Mouse (Mus musculus) left cerebral cortex, adult 18-20 months (tissue): ENCODE data around the gene Agrp. TPM values are rescaled to one million over a fixed set of nuclear protein-coding genes. Genes with fewer than 3 reads are reported as not detected.
A peak's percentile ranks its signal among the peaks of the same experiment; 100 is the strongest.

Source experiments
- DNase-seq, 2 experiments: peaks; one replicate each; pipeline ENCODE4 v3.0.0; 2021 to 2022; ENCODE audit warnings: low spot score in 2 of 2, mixed read lengths in 1 of 2
- total RNA-seq, 2 experiments: library from RNA; stranded (reverse); gene quantifications; 2 replicates each; pipeline ENCODE4 v1.2.3; 2021

Agrp gene
- total RNA-seq, 2 experiments from 2014 or later: not detected

- DNase-seq: no peak
These were observed 14.1 kb downstream of the Agrp start for GRCm38 (mm10) chr8:105623118-105623517.

DNA sequence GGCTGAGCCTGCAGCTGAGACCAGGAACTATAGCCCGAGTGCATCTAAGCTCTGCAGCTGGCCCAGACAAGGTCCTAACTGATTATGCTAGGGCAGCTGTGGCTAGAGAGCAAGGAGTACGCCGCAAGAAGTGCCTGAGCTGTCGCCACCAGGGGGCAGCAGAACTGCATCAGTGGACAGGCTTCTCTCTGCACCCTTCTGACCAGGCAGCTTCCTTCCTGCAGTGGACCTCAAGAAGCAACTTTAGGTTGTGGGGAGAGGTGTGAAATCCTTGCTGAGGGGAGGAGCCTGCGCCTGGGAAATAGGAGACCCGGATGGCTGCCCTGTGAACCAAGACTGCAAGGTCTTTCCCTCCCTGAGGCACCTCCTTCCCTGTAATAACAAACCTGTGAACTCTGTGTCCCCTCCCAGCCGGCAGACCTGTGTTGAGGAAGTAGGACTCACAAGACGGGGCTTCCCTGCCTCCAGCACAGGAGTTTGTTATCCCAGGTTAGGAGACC is 14.7 kb downstream of the Agrp start:
- peak; percentile 95 to 97 for DNase-seq

GRCm38 (mm10) chr8:105621841-105622240 is 15.4 kb downstream of the Agrp start:
- no peak for DNase-seq

DNA sequence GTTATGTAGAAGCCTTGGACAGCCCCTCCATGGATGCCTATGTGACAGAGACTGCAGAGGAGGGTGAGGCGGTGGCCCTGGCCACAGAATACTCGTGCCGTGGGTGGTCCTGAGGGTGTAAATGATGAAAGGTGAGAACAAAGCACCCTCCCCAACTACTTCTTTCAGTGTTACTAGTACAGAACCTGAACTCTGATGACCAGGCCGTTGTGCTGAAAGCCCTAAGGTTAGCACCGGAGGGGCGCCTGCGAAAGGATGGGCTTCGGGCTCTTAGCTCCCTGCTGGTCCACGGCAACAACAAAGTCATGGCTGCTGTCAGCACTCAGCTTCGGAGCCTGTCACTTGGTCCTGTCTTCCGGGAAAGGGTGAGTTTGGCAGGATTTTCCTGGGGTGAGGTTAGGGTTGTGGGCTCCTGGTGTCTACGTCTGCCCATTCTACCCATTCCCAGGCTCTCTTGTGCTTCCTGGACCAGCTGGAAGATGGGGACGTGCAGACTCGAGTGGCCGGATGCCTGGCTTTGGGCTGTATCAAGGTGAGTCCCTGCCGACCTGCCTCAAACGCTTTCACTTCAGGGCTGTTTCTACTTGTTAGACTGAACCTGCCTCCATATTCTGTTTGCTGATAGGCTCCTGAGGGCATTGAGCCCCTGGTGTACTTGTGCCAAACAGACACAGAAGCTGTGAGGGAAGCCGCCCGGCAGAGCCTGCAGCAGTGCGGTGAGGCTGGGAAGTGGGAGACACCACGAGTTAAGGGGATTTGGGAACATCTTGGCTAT is 16.1 kb downstream of the Agrp start:
- no peak for DNase-seq

DNA sequence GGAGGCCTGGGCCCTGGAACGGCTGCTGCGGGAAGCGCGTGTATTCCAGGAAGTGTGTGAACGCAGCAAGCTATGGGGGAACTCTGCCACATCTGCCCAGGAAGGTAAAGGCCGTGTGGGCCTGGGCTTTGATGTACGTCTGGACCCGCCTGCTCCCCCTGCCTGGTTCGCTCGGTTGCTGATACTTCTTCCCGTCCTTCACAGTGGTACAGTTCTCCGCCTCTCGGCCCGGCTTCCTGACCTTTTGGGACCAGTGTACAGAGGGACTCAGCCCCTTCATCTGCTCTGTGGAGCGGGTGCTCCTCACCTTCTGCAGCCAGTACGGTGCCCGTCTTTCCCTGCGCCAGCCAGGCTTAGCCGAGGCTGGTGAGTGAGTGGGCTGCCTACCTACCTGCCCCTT is 17.0 kb downstream of the Agrp start:
- no peak for DNase-seq

- no peak for DNase-seq
These were observed 18.2 kb downstream of the Agrp start for GRCm38 (mm10) chr8:105618892-105619591.

DNA sequence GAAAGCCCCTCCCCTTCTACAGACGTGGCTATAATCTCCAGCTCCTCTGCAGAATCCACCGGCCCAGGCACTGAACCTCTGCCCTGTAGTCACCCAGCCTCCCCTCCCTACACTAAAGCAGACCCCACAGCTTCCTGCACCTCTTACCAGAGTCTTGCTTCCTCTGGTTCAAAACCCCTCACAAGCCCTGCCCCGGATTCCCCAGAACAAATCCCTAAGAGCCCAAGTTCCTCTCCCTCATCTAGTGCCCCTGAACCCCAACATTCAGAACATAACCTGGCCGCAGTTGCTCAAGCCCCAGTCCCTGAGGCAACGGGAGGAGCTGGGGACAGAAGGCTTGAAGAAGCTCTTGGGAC is 18.9 kb downstream of the Agrp start:
- DNase-seq: no peak

GRCm38 (mm10) chr8:105617451-105618278 is 19.5 kb downstream of the Agrp start:
- no peak for DNase-seq

DNA sequence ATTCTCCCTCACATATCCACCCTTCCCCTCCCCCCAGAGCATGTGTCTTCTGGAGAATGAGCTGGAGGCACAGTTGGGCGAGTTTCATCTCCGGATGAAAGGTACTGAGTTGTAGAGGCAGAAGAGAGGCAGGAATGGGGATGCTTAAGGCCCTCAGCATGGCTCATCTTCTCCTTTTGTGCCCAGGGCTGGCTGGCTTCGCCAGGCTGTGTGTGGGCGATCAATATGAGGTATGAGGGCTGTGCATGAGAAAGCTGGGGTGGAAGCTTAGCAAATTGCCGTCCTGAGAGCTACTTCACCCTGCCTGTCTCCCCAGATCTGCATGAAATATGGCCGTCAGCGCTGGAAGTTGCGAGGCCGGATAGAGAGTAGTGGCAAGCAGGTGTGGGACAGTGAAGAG is 21.3 kb downstream of the Agrp start:
- DNase-seq: peak in 1 of 2 experiments; percentile 73

DNA sequence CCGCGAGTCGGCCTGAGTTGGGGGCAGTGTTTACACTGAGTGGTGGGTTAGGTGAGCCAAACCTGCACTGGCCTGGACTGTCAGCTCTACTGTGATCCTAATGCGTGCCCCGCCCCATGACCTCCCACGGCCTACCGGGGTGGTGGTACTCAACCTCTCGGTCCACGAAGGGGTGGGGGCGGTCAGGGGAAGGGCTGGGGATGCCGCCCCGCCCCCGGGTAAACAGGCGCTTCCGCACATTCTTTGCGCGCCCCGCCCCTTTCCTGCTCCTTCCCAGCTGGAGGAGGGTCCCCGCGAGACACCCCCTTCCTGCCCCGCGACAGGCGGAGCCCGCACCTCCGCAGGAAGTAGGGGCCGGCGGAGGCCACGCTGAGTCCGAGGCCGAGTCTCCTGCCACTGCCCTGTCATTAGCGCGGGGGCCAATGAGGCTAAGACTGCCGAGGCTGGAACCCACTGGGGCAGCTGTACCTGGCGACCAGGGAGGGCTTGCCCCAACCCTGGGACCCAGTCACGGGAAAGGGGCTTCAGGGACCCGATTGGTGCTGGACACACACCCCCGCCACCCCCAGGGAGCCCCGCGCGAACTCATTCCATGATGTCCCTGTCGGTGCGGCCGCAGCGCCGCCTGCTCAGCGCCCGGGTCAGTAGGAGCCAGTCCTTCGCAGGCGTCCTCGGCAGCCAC is 23.2 kb downstream of the Agrp start:
- no peak for DNase-seq

DNA sequence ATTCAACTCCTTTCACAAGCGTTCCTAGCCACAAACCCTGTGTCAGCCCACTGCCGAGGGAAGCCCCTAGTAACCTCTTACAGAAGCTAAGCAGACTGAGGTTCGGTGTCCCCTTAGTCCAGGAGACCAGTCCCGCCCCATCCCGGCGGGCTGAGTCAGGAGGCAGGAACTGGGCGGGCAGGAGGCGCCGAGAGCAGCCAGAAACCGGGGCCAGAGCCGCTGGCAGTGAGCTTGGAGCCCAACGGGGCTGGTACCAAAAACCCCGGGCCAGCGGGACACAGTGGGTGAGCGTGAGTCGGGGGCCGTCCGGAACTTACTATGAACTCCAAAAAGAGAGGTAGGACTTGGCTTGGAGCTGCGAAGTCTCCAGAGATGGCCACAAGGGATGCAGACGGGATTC is 24.2 kb downstream of the Agrp start:
- no peak for DNase-seq

GRCm38 (mm10) chr8:105611836-105612235 is 25.4 kb downstream of the Agrp start:
- DNase-seq: no peak

DNA sequence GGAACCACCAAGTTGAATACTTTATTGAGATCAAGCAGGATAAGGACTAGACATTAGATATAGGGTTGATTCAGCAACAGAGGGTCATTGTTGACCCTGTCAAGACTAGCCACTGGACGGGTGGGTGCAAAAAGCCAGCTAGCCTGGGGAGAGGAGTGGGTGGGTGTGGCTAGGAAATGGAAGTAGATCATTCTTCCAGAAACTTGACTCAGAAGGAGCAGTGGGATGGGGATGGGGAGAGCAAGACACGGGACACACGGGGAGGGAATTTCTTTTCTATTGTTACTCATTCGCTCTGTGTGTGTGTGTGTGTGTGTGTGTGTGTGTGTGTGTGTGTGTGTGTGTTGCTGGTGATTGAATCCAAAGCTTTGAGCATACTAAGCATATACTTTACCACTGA is 27.4 kb downstream of the Agrp start:
- DNase-seq: no peak

DNA sequence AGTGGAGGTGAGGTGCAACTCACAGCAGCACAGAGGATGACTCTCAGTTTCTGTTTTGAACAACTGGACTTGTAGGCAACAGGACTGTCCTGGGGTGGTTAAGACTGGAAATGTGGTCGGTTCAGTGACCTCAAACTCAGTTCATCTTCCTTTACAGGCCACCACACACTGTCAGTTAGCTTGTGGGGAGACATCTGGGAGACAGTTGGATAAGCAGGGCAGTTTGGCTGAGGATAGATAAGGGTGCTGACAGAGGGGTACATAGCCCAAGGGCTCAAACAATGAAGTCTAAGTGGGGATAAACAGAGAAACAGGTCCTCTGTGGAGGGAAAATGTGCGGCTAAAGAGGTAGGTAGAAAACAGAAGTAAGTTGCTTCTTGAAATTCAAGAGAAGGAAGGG is 27.8 kb downstream of the Agrp start:
- DNase-seq: no peak

GRCm38 (mm10) chr8:105607684-105608083 is 29.5 kb downstream of the Agrp start:
- no peak for DNase-seq

GRCm38 (mm10) chr8:105607062-105607461 is 30.1 kb downstream of the Agrp start:
- no peak for DNase-seq

GRCm38 (mm10) chr8:105606189-105607023 is 30.8 kb downstream of the Agrp start:
- DNase-seq: peak; percentile 71 to 84

GRCm38 (mm10) chr8:105605491-105606188 is 31.6 kb downstream of the Agrp start:
- DNase-seq: no peak

- DNase-seq: peak; percentile 73 to 83
These were observed 32.3 kb downstream of the Agrp start, which contains the start of gene Ripor1 for GRCm38 (mm10) chr8:105604804-105605381. TSS of gene Ripor1 (plus strand) at chr8:105605255.
